22 mouse cellular contexts compared by ENCODE assay signal in the genomic region with DNA sequence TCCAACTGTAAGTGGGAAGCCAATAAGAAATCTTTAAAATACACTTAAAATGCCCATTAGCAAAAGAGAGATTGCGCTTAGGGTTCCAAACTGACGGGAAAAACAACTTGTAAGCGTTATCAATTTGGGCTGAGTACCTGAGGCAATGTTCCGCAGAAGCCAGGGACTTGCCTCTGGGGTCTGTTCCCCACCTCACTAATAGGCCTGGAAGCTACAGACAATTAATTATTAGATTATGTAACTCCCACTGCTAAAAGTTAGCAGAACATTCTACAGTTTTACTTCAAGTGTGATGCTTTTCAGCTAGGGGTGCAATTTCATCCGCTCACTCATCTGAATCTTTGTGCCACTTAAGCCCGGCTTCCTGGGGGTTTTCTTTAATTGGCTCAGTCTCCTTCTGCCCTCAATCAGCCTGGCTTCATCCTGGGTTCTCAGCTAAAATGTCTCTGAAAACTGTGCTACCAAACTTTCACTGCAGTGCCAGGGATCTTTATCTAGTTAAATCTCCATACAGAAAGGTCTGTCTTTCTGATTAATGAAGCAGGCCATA.
"Had no signal": no experiment of that assay in that cellular context is flagged by ENCODE, and none has a peak within 500 bp of the region (broad histone marks: within the 10 kb centered on the region; RNA-seq: fewer than 3 reads in every experiment).

No protein-coding gene starts in this region.

- H3K9me3 ChIP-seq: limb, embryonic 10.5 days; limb, embryonic 13.5 days; liver, embryonic 12.5 days; liver, embryonic 15.5 days; lung, embryonic 15.5 days; megakaryocyte, embryonic 14.5 days; midbrain, embryonic 10.5 days; midbrain, embryonic 13.5 days; neural tube, embryonic 12.5 days had no signal

- ATAC-seq: liver, embryonic 12.5 days; midbrain, embryonic 13.5 days had no signal

- H3K9ac ChIP-seq: limb, embryonic 13.5 days; liver, embryonic 12.5 days; liver, embryonic 15.5 days; lung, embryonic 15.5 days; midbrain, embryonic 13.5 days; neural tube, embryonic 12.5 days had no signal

- H3K27me3 ChIP-seq: limb, embryonic 13.5 days; liver, embryonic 12.5 days; liver, embryonic 15.5 days; lung, embryonic 15.5 days; megakaryocyte, embryonic 14.5 days; midbrain, embryonic 13.5 days; neural tube, embryonic 12.5 days had no signal

- H3K4me2 ChIP-seq: limb, embryonic 13.5 days; liver, embryonic 12.5 days; liver, embryonic 15.5 days; lung, embryonic 15.5 days; midbrain, embryonic 13.5 days; neural tube, embryonic 12.5 days had no signal

- H3K4me3 ChIP-seq: layer of hippocampus, adult 2 months; limb, embryonic 10.5 days; limb, embryonic 13.5 days; liver, embryonic 12.5 days; liver, embryonic 15.5 days; lung, embryonic 15.5 days; megakaryocyte, embryonic 14.5 days; midbrain, embryonic 10.5 days; midbrain, embryonic 13.5 days; neural tube, embryonic 12.5 days had no signal

- H3K36me3 ChIP-seq: limb, embryonic 10.5 days; limb, embryonic 13.5 days; liver, embryonic 12.5 days; liver, embryonic 15.5 days; lung, embryonic 15.5 days; midbrain, embryonic 10.5 days; midbrain, embryonic 13.5 days; neural tube, embryonic 12.5 days had no signal

- DNase-seq: kidney, adult 9 months; kidney, postnatal 25 days; layer of hippocampus, adult 9-11 months; liver; lung, adult 18-20 months; lung, postnatal 10 days; lung, postnatal 36 days; right cerebral cortex, postnatal 4 days; thymus, adult 2 months; thymus, postnatal 14 days; thymus, postnatal 4 days had no signal

- H3K4me1 ChIP-seq: limb, embryonic 10.5 days; limb, embryonic 13.5 days; liver, embryonic 12.5 days; liver, embryonic 15.5 days; lung, embryonic 15.5 days; midbrain, embryonic 10.5 days; midbrain, embryonic 13.5 days; neural tube, embryonic 12.5 days had no signal

- H3K27ac ChIP-seq: layer of hippocampus, adult 2 months; limb, embryonic 10.5 days; limb, embryonic 13.5 days; liver, embryonic 12.5 days; liver, embryonic 15.5 days; lung, embryonic 15.5 days; midbrain, embryonic 10.5 days; midbrain, embryonic 13.5 days; neural tube, embryonic 12.5 days; stomach, postnatal 0 days had no signal
